Mouse (Mus musculus): ENCODE measurements around the gene Lepr.

Lepr gene

GRCm38 (mm10) chr4:101717367-101718121 is at the start of gene Lepr:
Lepr (plus strand) TSS chr4:101717404.
- no peak for DNase-seq

- DNase-seq: no peak
These were observed 48.0 kb upstream of the Lepr start for GRCm38 (mm10) chr4:101669161-101669560.

GRCm38 (mm10) chr4:101669811-101670210 is 47.4 kb upstream of the Lepr start:
- no peak for DNase-seq

GRCm38 (mm10) chr4:101674790-101675189 is 42.4 kb upstream of the Lepr start:
- DNase-seq: no peak

GRCm38 (mm10) chr4:101675726-101676125 is 41.5 kb upstream of the Lepr start:
- DNase-seq: no peak

- no peak for DNase-seq
These were observed 34.6 kb upstream of the Lepr start for GRCm38 (mm10) chr4:101682620-101683019.

- no peak for DNase-seq
These were observed 34.1 kb upstream of the Lepr start for GRCm38 (mm10) chr4:101683086-101683485.

- no peak for DNase-seq
These were observed 32.4 kb upstream of the Lepr start for GRCm38 (mm10) chr4:101684821-101685220.

GRCm38 (mm10) chr4:101686227-101686810 is 30.9 kb upstream of the Lepr start:
- DNase-seq: no peak

- no peak for DNase-seq
These were observed 28.0 kb upstream of the Lepr start for GRCm38 (mm10) chr4:101689241-101689640.

GRCm38 (mm10) chr4:101689645-101690044 is 27.6 kb upstream of the Lepr start:
- DNase-seq: no peak

- no peak for DNase-seq
These were observed 24.3 kb upstream of the Lepr start for GRCm38 (mm10) chr4:101692892-101693291.

- DNase-seq: no peak
These were observed 22.7 kb upstream of the Lepr start for GRCm38 (mm10) chr4:101694529-101694928.

- DNase-seq: no peak
These were observed 20.0 kb upstream of the Lepr start for GRCm38 (mm10) chr4:101697236-101697635.

- DNase-seq: no peak
These were observed 17.8 kb upstream of the Lepr start for GRCm38 (mm10) chr4:101699423-101699822.

- DNase-seq: no peak
These were observed 16.1 kb upstream of the Lepr start for GRCm38 (mm10) chr4:101700892-101701640.

- no peak for DNase-seq
These were observed 11.9 kb upstream of the Lepr start for GRCm38 (mm10) chr4:101705325-101705724.

- DNase-seq: no peak
These were observed 10.0 kb upstream of the Lepr start for GRCm38 (mm10) chr4:101707234-101707633.

- DNase-seq: no peak
These were observed 9.3 kb upstream of the Lepr start for GRCm38 (mm10) chr4:101707953-101708352.

GRCm38 (mm10) chr4:101710361-101710760 is 6.8 kb upstream of the Lepr start:
- no peak for DNase-seq

GRCm38 (mm10) chr4:101711100-101711499 is 6.1 kb upstream of the Lepr start:
- no peak for DNase-seq

GRCm38 (mm10) chr4:101712563-101712962 is 4.6 kb upstream of the Lepr start:
- DNase-seq: no peak

GRCm38 (mm10) chr4:101715302-101715701 is 1.9 kb upstream of the Lepr start:
- DNase-seq: no peak

- no peak for DNase-seq
These were observed 1.4 kb upstream of the Lepr start for GRCm38 (mm10) chr4:101715805-101716204.
